Mouse (Mus musculus) gastrocnemius, adult 18-20 months (tissue): ENCODE data around the gene Gm7534. TPM values are rescaled to one million over a fixed set of nuclear protein-coding genes. Genes with fewer than 3 reads are reported as not detected.

Experiments used
- DNase-seq: peaks from one replicate; pipeline ENCODE4 v3.0.0; 2021; ENCODE audit warnings: low spot score
- long read RNA-seq, 2 experiments: library from polyadenylated mRNA; stranded (forward); transcript quantifications; one replicate each; pipeline ENCODE4 v2.0.0; 2021
- total RNA-seq, 2 experiments: library from RNA; stranded (reverse); gene quantifications; 2 replicates each; pipeline ENCODE4 v1.2.3; 2021

Gm7534 gene
- total RNA-seq: not detected
- long read RNA-seq, experiment 1: 0 reads
- long read RNA-seq, experiment 2: 0 reads

- no peak for DNase-seq
These were observed at the start of gene Gm7534 for GRCm38 (mm10) chr4:134202904-134203303. Gene Gm7534 (minus strand): TSS chr4:134203004.

- no peak for DNase-seq
These were observed 49.5 kb upstream of the Gm7534 start for GRCm38 (mm10) chr4:134252131-134252910.

GRCm38 (mm10) chr4:134251241-134252130 lies 48.7 kb upstream of the Gm7534 start:
- DNase-seq: no peak

GRCm38 (mm10) chr4:134250930-134251240 lies 48.1 kb upstream of the Gm7534 start:
- no peak for DNase-seq

GRCm38 (mm10) chr4:134250116-134250929 lies 47.5 kb upstream of the Gm7534 start:
- no peak for DNase-seq

GRCm38 (mm10) chr4:134249651-134250050 lies 46.8 kb upstream of the Gm7534 start:
- DNase-seq: peak; percentile 65

- no peak for DNase-seq
These were observed 44.0 kb upstream of the Gm7534 start, which contains the start of gene Gm30191 for GRCm38 (mm10) chr4:134246719-134247258. Gene Gm30191 (plus strand): TSS chr4:134246935.

- DNase-seq: no peak
These were observed 43.5 kb upstream of the Gm7534 start for GRCm38 (mm10) chr4:134246256-134246655.

- DNase-seq: peak; percentile 95
These were observed 42.5 kb upstream of the Gm7534 start, which contains the start of gene Zfp593 for GRCm38 (mm10) chr4:134245148-134245843. Gene Zfp593 (minus strand): TSS chr4:134245592.

GRCm38 (mm10) chr4:134243516-134244250 lies 40.9 kb upstream of the Gm7534 start, which contains the start of gene E130218I03Rik:
Gene E130218I03Rik (plus strand): TSS chr4:134243662.
- no peak for DNase-seq

GRCm38 (mm10) chr4:134238686-134239085 lies 35.9 kb upstream of the Gm7534 start:
- no peak for DNase-seq

- peak; percentile 90 for DNase-seq
These were observed 35.5 kb upstream of the Gm7534 start, which contains the start of gene Cnksr1 for GRCm38 (mm10) chr4:134238279-134238651. Gene Cnksr1 (minus strand): TSS chr4:134238399.

GRCm38 (mm10) chr4:134237582-134238278 lies 34.9 kb upstream of the Gm7534 start:
- peak; percentile 75 for DNase-seq

GRCm38 (mm10) chr4:134234876-134235275 lies 32.1 kb upstream of the Gm7534 start:
- peak; percentile 85 for DNase-seq

GRCm38 (mm10) chr4:134230431-134230830 lies 27.6 kb upstream of the Gm7534 start:
- no peak for DNase-seq

GRCm38 (mm10) chr4:134227194-134227593 lies 24.4 kb upstream of the Gm7534 start, which contains the start of gene Catsper4:
Gene Catsper4 (minus strand): TSS chr4:134227383.
- no peak for DNase-seq

- DNase-seq: no peak
These were observed 20.2 kb upstream of the Gm7534 start for GRCm38 (mm10) chr4:134222793-134223600.

GRCm38 (mm10) chr4:134206488-134207053 lies 3.8 kb upstream of the Gm7534 start:
- DNase-seq: no peak
